Mouse (Mus musculus) small intestine, adult 2 months (tissue): ENCODE results near the gene Lpp. TPM values are rescaled to one million over a fixed set of nuclear protein-coding genes. Genes with fewer than 3 reads are reported as not detected.

ENCODE experiments used
- H3K27ac ChIP-seq: fragments of 200-500 bp; 2 replicates; pipeline ENCODE4 v1.5.1; 2012; ENCODE audit warnings: low read depth, low read length, control low read depth, inconsistent platforms; ENCODE audit not compliant: insufficient read depth
- H3K27me3 ChIP-seq: fragments of 200-500 bp; 2 replicates; pipeline ENCODE4 v1.6.1; 2012; ENCODE audit warnings: mild to moderate bottlenecking, moderate library complexity, low read length, inconsistent platforms; ENCODE audit not compliant: control insufficient read depth, insufficient read depth
- H3K36me3 ChIP-seq: fragments of 200-500 bp; 2 replicates; pipeline ENCODE4 v1.6.1; 2012; ENCODE audit warnings: mild to moderate bottlenecking, low read length, control low read depth, inconsistent platforms; ENCODE audit not compliant: control insufficient read depth, insufficient read depth
- H3K4me1 ChIP-seq: fragments of 200-500 bp; 2 replicates; pipeline ENCODE4 v1.6.1; 2012; ENCODE audit warnings: low read length, inconsistent platforms, mixed read lengths; ENCODE audit not compliant: control insufficient read depth, insufficient read depth, insufficient read length
- H3K4me3 ChIP-seq: fragments of 200-500 bp; 2 replicates; pipeline ENCODE4 v1.5.1; 2012; ENCODE audit warnings: low read depth, mild to moderate bottlenecking, control low read depth, inconsistent platforms, low read length, moderate library complexity
- CTCF ChIP-seq: fragments of 200-500 bp; IDR thresholded peaks from 2 replicates; pipeline ENCODE4 v1.5.1; 2012; ENCODE audit warnings: low read depth, mild to moderate bottlenecking, control low read depth, inconsistent platforms, low read length, moderate library complexity, mixed read lengths; ENCODE audit not compliant: insufficient replicate concordance, insufficient read length; ENCODE audit errors: extremely low read depth
- POLR2A ChIP-seq: fragments of 200-500 bp; IDR thresholded peaks from 2 replicates; pipeline ENCODE4 v1.6.1; 2012; ENCODE audit warnings: low read depth, mild to moderate bottlenecking, control low read depth, inconsistent platforms, low read length, moderate library complexity
- WGBS: fragments of 180-500 bp; shearing (Covaris S2); methylation state at CpG from one replicate; pipeline ENCODE4 v1.1.7; 2018; 5-methylcytosine and 5-hydroxymethylcytosine counted together
- polyA plus RNA-seq: library from polyadenylated mRNA; depleted of rRNA; stranded (reverse); fragments of >200 nt; gene quantifications from 2 replicates; pipeline ENCODE4 v1.2.3, GENCODE M21; 2012

Gene Lpp
- polyA plus RNA-seq, 1 experiment = 23.6 TPM

DNA sequence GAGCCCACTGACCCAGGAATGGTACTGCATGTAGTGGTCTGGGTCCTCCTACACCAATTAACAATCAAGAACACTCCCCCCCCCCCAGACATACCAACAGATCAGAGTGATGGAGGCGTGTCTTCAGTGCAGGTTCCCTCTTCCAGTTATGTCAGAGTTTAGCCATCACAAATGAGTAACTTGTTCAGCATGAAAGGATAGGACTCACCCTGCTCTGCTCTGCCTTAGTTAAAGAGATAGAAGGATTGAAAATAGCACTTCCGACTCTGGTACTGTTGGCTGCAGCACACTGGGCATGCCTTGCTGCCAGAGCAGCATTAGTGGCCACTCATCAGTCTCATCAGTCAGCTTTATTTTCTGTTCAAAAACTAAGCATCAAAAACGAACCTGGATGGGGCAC, 423.3 kb downstream of the Lpp start:
- TF ChIP-seq POLR2A (no peak), CTCF (no peak)
- Histone ChIP-seq H3K4me1 (no peaks in the 10 kb centered on the region), H3K4me3 (no peak overlapping the region), H3K27ac (no peak overlapping the region), H3K27me3 (no peaks in the 10 kb centered on the region), H3K36me3 (no peaks in the 10 kb centered on the region)
- WGBS = 86% methylated on average over 3 of the region's 3 CpGs

DNA sequence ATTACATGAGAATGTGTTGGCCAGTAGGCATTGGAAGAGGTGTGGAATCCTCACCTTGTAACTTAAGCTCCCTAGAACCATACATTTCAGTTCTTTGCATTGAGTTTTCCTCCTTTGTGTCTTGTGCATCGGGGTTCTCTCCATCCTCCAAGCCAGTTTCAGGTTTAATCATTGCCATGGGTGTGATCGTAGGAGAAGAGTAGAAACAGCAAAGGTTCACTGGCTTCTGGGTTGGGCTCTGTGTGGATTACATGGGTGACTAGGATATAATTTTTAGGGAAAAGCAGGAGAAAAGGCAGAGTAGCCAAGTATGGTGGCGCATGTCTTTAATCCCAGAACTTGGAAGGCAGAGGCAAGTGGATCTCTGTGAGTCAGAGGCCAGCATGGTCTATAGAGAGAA, 424.1 kb downstream of the Lpp start:
- Histone ChIP-seq H3K36me3 (no peaks in the 10 kb centered on the region), H3K27me3 (no peaks in the 10 kb centered on the region), H3K27ac (no peak overlapping the region), H3K4me1 (no peaks in the 10 kb centered on the region), H3K4me3 (no peak overlapping the region)
- WGBS = 93% methylated on average over 3 of the region's 3 CpGs
- TF ChIP-seq POLR2A (no peak), CTCF (no peak)

DNA sequence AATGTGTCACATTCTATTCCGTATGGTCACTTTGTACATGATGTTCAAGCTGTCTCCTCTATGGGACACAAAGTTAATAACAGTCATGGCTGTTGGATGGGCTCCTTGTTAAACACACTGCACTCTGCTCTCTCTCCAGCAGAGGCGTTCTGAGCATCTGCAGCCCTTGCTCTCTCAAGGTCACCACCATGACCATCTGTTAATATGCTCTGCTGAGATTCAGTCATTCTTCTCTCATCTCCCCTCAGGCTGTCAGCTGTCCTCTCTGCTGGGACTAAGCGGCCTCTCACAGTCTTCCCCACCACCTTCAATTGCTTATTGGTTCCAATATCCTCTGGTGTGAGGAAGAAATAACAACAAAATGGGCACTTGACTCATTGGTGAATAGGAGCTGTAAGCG, 425.8 kb downstream of the Lpp start:
- WGBS = 80% methylated on average over 4 of the region's 4 CpGs
- no peaks in the 10 kb centered on the region for H3K27me3 ChIP-seq
- H3K4me1 ChIP-seq = no peaks in the 10 kb centered on the region
- no peak overlapping the region for H3K4me3 ChIP-seq
- no peaks in the 10 kb centered on the region for H3K36me3 ChIP-seq
- TF ChIP-seq POLR2A (no peak), CTCF (peak; percentile 7; the same call in 1 of the 2 replicates)
- H3K27ac ChIP-seq = no peak overlapping the region

DNA sequence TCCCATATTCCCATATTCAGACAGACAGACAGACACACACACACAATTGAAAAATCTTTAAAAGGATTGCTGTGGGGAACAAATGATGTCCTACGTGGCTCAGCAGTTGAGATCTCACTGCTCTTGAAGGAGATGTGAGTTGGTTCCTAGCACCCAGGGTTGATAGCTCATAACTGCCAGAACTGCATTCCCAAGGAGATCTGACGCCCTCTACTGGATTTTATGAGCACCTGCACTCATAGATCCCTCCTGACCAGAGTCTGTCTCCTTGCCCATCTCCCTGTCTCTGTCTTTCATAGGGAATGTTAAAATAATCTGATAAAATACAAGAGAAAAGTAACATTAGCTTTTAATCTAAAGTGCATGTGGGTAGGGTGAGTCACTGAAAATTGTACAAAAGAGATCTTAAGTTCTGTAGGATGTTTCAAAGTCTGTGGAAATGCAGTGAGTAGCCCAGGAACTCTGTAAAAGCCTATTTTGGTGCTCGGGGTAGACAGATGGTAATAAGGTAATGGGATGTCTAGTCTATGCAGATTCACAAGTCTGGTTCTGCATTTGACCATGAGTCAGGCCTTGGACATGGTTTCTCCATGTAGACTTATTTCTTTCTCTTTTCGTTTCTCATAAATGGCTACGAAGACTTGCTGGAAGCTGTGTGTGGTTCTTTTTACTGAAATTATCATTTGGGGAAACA, 429.0 kb downstream of the Lpp start:
- 90% methylated on average over 5 of the region's 5 CpGs for WGBS
- Histone ChIP-seq H3K27ac (no peak overlapping the region), H3K36me3 (no peaks in the 10 kb centered on the region), H3K4me3 (no peak overlapping the region), H3K27me3 (no peaks in the 10 kb centered on the region), H3K4me1 (peaks cover 2% of the 10 kb centered on the region; the same call in 1 of the 2 replicates)
- TF ChIP-seq CTCF = no peak
- TF ChIP-seq POLR2A = no peak

DNA sequence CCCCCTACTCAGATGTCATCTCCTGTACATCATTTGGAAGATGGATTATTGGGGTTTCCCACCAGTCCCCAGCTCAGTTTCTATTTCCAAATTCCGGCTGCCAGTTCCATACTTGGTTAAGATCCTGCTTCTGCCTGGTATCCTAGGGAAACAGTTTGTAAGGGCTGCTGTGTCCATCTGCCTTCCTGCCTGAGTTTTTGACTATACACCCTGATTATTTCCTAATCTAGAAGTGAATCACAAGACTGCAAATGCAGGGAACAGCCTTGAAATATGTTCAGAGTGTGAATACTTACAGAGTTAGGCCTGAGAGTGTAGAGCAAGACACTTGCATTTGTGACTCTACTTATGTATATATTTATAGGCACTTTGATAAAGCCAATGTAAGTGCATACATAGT, 429.6 kb downstream of the Lpp start:
- 89% methylated on average over 1 of the region's 1 CpGs for WGBS
- H3K4me3 ChIP-seq = no peak overlapping the region
- H3K36me3 ChIP-seq = no peaks in the 10 kb centered on the region

DNA sequence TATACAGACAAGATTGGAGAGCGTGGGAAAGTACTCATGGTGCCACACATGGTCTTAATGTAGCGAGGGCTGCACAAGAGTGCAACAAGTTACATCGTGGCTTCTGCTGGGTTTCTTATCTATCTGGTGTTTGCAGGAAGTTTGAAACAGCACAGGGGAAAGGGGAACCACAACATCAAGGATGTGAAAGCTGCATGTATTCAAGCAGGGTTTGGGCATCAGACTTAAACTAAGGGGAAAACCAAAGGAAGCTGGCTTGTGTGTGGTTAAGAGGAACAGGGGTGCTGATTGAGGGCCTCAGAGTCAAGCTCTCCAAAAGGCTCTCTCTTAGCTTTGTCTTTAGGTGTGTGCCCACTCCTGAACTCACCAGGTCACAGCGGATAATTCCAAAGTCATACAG, 433.1 kb downstream of the Lpp start:
- Histone ChIP-seq H3K27ac (no peak overlapping the region), H3K4me3 (no peak overlapping the region), H3K27me3 (no peaks in the 10 kb centered on the region), H3K36me3 (no peaks in the 10 kb centered on the region), H3K4me1 (peaks cover 2% of the 10 kb centered on the region; the same call in 1 of the 2 replicates)
- 80% methylated on average over 4 of the region's 4 CpGs for WGBS
- TF ChIP-seq CTCF = no peak
- no peak for TF ChIP-seq POLR2A

More for the DNA sequence above, 429.6 kb downstream of the Lpp start:
- H3K27ac ChIP-seq = no peak overlapping the region
- H3K4me1 ChIP-seq = peaks cover 2% of the 10 kb centered on the region; the same call in 1 of the 2 replicates
- H3K27me3 ChIP-seq = no peaks in the 10 kb centered on the region
- TF ChIP-seq CTCF (no peak), POLR2A (no peak)

DNA sequence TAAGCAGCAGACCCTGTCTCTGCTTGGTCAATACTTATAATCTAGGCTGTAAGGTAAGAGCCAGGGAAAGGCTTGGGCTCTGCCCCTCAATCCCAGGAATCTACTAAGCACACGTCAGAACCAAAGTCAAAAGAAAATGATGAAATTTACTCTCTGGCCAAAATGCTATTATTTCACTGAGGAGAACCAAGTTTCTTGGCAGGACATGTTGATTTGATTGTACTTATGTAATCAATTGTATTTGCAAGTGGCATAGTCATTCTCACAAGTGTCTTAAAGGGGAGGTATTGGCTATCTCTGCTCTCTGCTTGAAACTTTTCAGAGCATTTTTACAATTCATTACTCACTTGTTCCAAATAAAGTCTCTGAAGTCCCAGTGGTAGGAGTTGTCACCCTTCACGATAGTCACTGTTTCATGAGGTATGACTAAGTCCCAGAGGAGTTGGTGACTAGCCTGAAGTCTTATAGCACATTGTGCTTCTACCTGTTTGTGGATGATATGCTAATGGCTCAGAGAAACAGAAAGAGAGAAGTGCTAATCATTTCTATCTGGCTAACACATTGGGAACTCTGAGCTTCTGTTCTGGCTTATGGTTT, 435.0 kb downstream of the Lpp start:
- Histone ChIP-seq H3K4me3 (no peak overlapping the region), H3K27ac (no peak overlapping the region), H3K36me3 (no peaks in the 10 kb centered on the region), H3K27me3 (no peaks in the 10 kb centered on the region), H3K4me1 (peaks cover 2% of the 10 kb centered on the region; the same call in 1 of the 2 replicates)
- 69% methylated on average over 2 of the region's 2 CpGs for WGBS
- TF ChIP-seq CTCF = no peak
- no peak for TF ChIP-seq POLR2A
